Mouse (Mus musculus) cerebellum, adult 8-10 months (tissue): Measurements from ENCODE around the gene Cpz.

Experiments used
- DNase-seq: peaks from one replicate; pipeline ENCODE4 v3.0.0; 2022

Cpz gene

DNA sequence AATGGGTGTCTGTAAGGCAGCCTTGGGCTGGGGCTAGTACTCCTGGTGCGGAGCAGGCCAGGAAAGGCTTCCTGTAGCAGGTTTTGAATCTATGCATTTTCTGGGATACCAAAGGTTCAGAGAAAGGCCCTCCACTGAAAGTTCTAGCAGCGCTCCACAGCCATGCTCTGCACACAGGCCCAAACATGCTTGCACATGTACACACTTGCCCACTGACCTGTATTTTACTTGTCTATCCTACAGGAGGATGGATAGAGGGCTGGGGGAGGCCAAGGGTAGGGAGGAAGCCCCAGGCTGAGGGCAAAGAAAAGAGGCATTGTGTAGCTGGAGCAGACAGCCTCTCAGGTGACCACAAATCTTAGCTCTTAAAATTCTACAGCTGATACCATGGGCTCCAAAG lies 1.1 kb downstream of the Cpz start:
- DNase-seq = no peak

DNA sequence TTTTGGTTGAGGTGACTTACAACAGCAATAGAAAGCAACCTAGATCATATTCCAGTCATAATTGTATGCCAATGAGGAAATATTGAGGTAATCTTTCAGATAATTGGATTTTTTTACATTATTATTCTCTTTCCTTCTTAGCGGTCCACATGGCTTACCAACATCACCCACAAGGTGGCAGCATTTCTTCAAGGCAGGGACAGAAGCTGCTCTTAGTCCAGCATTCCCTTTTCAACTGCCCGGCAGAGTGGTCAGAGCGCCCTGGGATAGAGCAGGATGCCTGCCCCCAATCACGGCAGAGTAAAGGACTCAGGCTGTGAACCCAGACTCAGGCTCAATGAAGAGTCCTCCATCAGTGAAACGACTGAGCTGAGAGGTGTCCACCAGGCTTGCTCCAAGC lies 1.8 kb downstream of the Cpz start:
- DNase-seq = peak; percentile 67

DNA sequence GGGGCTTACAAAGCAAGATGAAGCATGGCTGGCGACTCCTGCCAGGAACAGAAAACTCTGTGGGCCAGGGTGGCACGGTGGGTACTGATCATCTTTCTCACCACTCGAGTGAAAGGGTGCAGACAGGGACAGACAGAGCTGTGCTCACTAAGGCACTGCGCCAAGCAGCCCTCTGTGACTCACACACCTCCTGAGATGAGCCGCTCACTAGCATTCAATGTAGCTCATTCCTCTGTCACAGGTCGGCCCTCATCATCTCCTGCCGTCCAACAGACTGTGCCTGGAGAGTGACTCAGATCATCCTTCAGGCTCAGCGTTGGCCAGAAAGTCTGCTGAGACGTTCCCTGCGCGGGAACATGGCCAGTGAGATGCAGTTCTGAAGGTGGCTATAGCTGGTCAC lies 8.7 kb downstream of the Cpz start:
- no peak for DNase-seq

DNA sequence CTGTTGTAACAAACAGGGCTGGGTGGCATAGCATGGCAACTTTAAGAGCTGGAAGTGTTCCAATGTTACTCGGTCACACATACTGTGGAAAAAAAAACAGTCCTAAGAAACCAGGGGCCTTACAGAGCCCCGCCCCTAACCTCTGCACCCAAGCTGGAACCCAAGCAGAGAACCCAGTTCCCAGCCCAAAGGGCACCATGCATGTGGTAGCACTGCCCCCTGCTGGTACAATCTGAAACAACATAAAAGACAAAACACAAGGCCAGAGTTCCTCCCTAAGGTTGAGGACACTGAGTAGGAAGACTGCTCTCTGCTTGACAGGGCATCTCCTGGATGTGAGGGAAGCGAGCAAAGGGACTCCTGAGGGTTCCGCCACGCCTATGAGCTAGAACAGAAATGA lies 14.9 kb downstream of the Cpz start:
- peak; percentile 55 for DNase-seq

DNA sequence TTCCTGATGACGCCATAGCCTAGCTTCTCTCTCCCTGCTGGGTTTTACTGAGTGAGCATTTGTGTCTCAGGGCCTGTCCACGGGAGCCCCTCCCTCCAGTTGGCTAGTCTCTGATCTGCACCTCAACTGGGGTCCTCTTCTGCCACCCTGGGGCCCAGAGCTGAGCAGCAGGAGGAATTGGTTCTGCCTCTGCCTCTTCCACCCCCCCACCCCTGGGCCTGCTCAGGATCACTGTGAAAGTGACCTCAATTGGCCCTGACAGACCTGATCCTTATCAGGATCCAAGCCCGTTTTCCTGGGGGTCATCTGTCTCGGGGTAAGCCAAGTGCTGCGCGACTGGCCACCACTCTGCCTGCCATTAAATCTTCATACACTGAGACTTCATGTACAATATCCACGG lies 20.5 kb downstream of the Cpz start:
- DNase-seq = no peak

DNA sequence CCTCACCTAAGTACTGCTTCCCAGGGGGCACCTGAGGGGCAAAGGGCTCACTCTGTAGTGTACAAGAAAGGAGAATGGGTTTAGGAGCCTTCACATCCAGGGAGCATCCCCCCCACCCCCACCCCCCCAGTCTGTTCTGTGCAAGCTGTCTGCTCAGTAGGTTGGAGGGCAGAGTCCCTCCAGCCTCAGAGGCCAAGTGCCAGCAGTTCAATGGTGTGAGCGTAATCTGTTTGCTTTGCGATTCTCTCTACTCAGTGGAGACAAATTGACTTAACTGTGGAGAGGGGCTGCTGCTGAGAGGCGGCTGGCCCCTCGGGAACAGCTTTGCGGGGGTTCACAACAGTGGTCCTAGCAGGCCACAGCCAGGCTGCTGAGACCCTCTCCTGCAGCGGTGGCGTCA lies 28.2 kb downstream of the Cpz start:
- no peak for DNase-seq

DNA sequence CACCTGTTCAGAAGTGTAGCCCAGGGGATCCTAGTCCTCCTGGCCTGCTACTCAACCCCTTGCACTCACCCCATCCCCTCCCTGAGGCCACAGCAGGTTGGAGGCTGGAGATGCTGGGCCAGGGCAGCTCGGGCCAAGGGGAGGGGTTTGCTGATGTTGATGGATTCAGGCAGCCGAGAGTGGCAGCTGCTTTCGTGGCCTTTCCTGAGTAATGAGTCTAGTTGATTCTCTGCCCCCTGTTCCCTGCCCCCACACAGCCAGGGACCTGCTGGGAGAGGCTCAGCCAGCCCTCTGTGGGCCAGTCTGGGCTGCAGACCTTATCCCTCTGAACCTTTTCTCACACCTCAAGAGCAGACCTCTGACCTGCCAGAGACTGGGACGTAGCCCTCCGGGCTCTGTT lies 29.5 kb downstream of the Cpz start:
- no peak for DNase-seq

DNA sequence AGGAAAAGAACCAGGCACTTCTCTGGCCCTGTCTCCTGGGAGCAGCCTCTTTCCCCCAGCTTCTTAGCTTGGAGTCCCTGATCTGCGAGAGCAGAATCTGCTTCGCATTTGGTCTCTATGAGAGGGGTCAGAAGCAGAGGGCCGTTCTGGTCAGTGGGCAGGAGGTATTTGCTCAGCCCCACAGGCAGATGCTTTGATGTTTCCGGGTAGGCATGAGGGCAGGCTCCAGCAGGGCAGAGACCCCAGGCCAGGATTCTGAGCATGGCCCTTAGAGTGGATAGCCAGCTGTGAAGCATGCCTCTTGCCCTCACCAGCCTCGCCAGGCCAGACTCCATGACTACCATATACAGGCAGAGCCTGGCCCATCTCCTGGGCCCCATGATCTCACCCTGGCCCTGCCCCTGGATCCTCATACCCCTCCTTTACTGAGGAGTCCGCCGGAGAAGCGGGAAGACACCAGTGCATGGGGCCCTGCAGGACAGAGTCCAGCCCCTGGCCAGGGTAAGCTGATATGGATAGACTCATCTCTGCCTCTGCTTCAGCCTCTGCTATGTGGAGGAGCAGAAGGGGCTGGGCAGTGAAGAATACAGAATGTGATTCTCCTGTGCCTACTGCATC lies 30.6 kb downstream of the Cpz start:
- no peak for DNase-seq

DNA sequence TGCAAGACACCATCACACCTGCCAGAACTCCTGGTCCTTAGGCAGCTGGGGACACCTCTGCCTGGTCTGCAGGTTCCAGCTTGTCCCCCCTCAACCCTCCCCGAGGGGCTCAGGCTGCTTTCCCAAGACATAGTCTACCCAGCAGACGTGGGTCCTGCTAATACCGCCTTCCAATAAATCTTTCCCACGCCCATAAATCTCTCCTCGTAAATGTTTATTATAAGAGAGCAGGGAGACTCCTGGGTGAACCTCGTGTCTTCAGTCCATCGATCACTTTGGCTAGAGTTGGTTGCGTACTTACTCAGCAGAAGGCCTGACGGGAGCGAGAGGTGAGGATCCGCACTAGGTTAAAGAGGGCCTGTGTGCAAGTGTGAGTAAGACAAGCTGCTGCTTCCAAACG lies 31.7 kb downstream of the Cpz start:
- DNase-seq = no peak

DNA sequence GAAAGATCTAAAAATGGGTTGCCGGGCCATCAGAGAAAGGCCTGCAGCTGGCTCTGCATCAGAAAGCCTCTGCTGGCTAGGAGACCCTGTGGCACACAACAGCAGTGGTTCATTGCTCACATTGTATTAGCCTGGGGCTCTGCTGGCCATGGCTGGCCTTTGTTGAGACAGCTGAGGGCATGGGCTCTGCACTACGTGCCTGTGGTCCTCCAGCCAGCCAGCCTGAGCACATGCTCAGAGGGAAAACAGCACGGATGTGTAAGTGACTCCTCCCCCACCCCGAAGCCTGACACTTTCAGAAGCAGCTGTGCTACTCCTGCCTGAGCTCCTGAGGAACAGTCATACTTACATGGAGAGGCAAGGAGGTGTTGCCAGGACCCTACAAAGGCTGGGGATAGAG lies 46.0 kb downstream of the Cpz start:
- no peak for DNase-seq

DNA sequence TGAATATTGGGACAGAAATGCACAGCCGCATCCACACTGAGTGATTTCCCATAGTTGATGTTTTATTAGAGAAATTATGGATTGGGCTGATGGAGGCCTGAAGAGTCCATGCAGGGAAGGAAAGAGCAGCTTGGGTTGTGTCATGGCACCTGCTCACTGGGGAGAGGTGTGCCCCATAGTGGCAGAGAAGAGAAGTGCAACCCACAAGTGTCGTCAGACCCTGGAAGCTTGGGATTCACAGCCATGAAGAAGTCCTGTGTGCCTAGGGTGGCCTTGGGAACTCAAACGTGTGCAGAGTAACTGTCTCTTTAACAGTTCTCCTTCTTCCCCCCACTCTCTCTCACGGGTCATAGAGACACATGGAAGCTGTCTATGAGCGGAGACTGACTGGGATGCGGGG lies 50.3 kb downstream of the Cpz start:
- DNase-seq = peak; percentile 2

DNA sequence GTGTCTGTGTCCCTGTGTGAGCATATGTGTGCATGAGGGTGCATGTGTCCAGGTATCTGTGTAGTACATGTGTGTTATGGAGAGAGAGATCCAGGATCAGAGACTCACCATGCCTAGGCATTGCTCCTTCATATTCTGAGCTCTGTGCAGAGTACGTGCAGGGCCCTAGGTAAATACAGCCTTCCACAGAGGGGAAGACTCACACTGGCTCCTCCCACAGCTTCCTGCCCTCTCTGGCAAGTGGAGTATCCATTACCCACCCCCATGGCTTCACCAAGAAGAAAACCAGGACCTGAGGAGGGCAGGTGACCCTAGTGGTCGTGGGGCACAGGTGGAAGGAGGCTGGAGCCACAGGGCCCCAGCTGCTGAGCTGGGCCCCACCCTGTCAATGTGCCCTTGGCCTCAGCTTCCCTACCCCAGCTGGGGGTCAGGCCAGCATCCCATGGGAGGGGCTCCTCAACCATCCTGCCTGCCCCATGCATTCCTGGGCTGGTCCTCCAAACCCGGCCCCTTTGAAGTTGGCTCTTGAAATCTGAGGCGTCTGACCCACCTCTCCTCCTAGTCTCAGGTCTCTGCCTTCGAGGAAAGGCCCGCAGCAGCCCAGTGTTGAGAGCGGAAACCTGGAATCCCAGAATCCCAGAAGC lies 54.5 kb downstream of the Cpz start:
- DNase-seq = no peak

DNA sequence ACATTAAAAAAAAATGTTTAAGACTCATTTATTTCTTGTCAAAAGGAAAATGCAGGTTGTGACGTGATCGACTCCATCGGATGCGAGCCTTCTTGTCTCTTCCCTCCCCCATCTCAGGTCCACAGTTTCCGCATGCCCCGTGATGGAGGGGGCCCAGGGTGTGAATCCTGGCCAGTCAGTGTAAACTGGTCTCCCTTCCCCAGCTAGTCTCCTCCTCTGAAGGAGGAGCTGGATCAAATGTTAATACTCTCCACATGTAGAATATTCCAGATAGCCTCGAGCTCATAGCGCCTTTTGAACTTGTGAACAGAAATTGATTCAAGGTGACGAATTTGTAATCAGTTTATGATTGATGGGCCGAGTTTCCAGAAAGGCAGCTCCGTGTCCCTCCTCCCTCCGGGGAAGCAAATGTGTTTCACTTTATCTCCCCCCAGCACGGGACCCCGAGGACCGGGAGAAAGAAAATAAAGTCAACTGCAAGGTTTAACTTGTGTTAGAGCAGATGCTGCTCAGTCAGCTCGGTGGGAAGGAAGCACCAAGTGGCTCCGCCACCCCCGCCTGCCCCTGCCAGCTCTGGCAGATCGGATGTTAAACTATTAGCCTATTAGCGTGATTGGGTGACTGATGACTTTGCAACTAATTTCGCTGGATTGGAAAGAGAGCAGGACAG lies 59.4 kb downstream of the Cpz start:
- DNase-seq = no peak

DNA sequence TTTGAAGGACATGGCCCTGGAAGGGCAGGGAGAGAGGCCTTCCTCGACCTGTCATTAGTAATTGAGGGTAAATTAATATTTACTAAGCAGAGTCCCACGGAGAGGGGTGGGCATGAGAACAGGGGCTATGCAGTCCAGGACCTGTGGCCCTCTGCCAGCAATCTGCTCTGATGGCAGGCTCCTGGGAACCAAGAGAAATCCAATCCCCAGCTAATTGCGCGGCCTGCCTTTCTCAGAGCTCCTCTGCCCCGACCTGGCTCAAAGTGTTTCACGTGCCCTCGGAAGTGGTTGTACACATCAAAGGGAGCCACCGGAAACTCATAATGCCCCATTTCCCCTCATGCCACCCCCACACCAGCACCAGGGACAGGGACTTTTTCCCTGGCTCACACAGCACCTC lies 63.4 kb downstream of the Cpz start:
- no peak for DNase-seq

DNA sequence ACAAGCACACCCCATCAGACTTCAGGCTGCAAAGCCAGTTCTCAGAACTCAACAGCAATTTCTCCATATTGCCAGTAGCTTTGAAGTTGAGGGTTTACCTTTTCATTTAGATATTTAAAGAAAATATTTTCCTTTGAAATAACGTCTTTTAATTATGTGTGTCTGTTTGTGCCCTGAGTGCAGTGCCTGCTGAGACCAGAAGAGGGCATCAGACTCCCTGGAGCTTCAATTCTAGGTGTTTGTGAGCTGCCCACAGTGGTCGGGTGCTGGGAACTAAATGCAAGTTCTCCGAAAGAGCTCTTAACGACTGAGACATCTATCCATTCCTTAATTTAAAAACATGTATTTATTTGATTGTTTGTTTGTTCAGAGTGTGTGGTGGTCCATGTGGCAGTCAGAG lies 65.7 kb downstream of the Cpz start:
- DNase-seq = no peak

DNA sequence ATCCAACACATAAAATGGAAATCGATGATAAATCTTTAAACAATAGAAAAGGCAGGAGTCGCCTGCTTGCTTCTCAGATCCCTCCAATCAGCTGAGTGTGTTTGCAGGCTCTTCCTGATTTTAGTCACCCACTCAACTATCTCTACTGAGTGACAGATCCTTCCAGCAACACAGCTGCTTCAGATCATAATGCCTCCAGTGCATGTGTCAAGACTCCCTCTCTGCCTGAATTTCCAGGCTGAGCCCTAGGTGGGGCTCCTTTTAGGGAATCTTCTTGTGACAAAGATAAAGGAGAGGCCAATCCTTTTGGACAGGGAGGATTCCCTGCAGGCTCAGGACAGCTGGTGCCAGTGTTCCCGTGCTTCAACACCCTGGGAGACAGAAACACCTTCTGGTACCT lies 67.2 kb downstream of the Cpz start:
- DNase-seq = no peak

DNA sequence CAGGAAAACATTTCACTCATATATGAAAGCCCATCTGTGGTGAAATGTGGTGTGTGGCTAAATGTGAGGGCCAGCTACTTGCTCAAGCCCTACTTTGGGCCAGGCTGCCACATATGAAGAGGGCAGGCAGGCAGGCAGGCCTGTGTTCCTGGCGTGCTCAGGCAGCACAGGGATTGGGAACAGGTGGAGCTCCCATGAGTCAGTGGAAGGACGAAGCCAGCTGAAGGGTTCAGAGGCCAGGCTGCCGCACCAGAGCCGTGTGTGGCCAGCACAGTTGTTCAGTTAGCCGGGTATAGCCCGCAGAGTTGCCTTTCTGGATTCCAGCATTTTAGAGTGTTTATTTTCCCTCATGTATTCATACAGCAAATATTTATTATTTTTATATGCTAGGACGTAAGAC lies 68.1 kb downstream of the Cpz start:
- DNase-seq = no peak

DNA sequence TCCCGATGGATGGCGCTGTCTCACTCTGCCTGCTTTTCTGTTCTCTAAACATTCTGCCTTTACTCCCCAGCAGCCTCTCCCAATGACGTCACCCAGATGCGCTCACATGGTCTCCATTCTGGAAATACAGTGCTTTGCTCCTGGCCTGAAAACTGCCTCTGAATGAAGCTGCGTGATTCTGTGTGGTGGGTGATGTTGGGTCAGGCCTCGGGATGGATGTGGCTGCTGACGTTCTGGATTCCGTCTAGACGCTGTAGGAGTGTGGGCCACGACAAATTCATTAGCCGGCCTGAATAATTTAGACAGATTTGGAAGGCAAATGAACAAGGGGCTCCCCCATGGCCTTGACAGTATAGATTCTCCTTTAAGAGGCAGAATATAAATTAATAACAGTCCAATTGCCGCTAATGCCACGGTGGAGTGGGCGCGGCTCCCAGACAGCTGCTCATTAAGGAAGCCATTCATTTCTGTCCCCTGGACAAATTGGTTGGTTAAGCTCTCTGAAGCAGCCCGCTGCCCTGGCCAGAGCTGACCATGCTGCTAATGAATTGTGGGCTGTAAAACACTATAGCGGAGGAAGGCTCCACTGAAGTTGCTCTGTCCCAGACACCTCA lies 71.2 kb downstream of the Cpz start:
- DNase-seq = no peak
